Mouse (Mus musculus) lung, adult 2 months (tissue): ENCODE results near the gene Gm49354.

ENCODE experiments used
- CTCF ChIP-seq: fragments of 200-500 bp; IDR thresholded peaks from 2 replicates; pipeline ENCODE4 v1.5.1; 2011; ENCODE audit warnings: mild to moderate bottlenecking, low read length, control low read depth; ENCODE audit not compliant: insufficient read depth
- POLR2A ChIP-seq: fragments of 200-500 bp; IDR thresholded peaks from 2 replicates; pipeline ENCODE4 v1.6.1; 2011; ENCODE audit warnings: low read depth, mild to moderate bottlenecking, control low read depth, low read length, borderline replicate concordance; ENCODE audit errors: extremely low read depth

GRCm38 (mm10) chr13:59771257-59771656 lies 10.8 kb downstream of the Gm49354 start:
- TF ChIP-seq CTCF: no peak
- TF ChIP-seq POLR2A: no peak
